Mouse (Mus musculus) hindbrain, embryonic 15.5 days (tissue): ENCODE measurements around the gene Sema4a. TPM values are rescaled to one million over a fixed set of nuclear protein-coding genes. Genes with fewer than 3 reads are reported as not detected.

Source experiments
- ATAC-seq: fragments of 200-750 bp; cut with Nextera tagmentation; 2 replicates; pipeline ENCODE4 v1.8.0; 2017; ENCODE audit warnings: low read depth, moderate number of reproducible peaks, moderate TSS enrichment; ENCODE audit not compliant: low FRiP score
- H3K27ac ChIP-seq: fragments of 300-500 bp; sonication (generic); replicated peaks from 2 replicates; pipeline ENCODE4 v1.5.1; 2015; ENCODE audit warnings: mild to moderate bottlenecking, inconsistent platforms
- H3K27me3 ChIP-seq: fragments of 300-500 bp; sonication (generic); 2 replicates; pipeline ENCODE4 v1.6.1; 2015; ENCODE audit warnings: control low read depth, inconsistent platforms
- H3K36me3 ChIP-seq: fragments of 300-500 bp; sonication (generic); 2 replicates; pipeline ENCODE4 v1.6.1; 2015; ENCODE audit warnings: control low read depth, inconsistent platforms
- H3K4me1 ChIP-seq: fragments of 300-500 bp; sonication (generic); replicated peaks from 2 replicates; pipeline ENCODE4 v1.6.1; 2015; ENCODE audit warnings: control low read depth, inconsistent platforms
- H3K4me2 ChIP-seq: fragments of 300-500 bp; sonication (generic); 2 replicates; pipeline ENCODE4 v1.6.1; 2015; ENCODE audit warnings: moderate library complexity, mild to moderate bottlenecking, inconsistent platforms
- H3K4me3 ChIP-seq: fragments of 300-500 bp; sonication (generic); 2 replicates; pipeline ENCODE4 v1.5.1; 2015; ENCODE audit warnings: mild to moderate bottlenecking, inconsistent platforms
- H3K9ac ChIP-seq: fragments of 300-500 bp; sonication (generic); 2 replicates; pipeline ENCODE4 v1.6.1; 2015; ENCODE audit warnings: inconsistent platforms
- H3K9me3 ChIP-seq: fragments of 300-500 bp; sonication (generic); 2 replicates; pipeline ENCODE4 v1.6.1; 2016; ENCODE audit warnings: control low read depth, inconsistent platforms
- WGBS: fragments of 180-500 bp; shearing (Covaris S2); methylation state at CpG from one replicate; pipeline ENCODE4 v1.1.7; 2015; 5-methylcytosine and 5-hydroxymethylcytosine counted together
- microRNA-seq: library from miRNA; unstranded; fragments of <30 nt; microRNA quantifications from one replicate; pipeline ENCODE4, GENCODE M21; 2016
- polyA plus RNA-seq: library from polyadenylated mRNA; unstranded; fragments of >200 nt; fragmentation: Nextera tagmentation; extraction: Ambion mirVana; gene quantifications from 2 replicates; pipeline ENCODE4 v1.2.1, GENCODE M21; 2015

Gene Sema4a
- polyA plus RNA-seq, 1 experiment from 2014 or later, result 30.4 TPM

- Histone ChIP-seq H3K4me1 (no peaks in the 10 kb centered on the region), H3K4me3 (no peak overlapping the region), H3K27me3 (no peaks in the 10 kb centered on the region), H3K9me3 (no peaks in the 10 kb centered on the region), H3K9ac (no peak overlapping the region), H3K4me2 (no peak overlapping the region), H3K36me3 (no peaks in the 10 kb centered on the region), H3K27ac (no peak overlapping the region)
- no peak for ATAC-seq
- WGBS, result 92% methylated on average over 9 of the region's 9 CpGs
These were observed 67.1 kb downstream of the Sema4a start for GRCm38 (mm10) chr3:88393776-88394375.

Small RNAs within 50 kb of the gene (microRNA-seq; reads per million reads assigned to microRNA genes)
- not detected for gene Mir7011

Other genes with a start within 250 kb of the Sema4a start
- gene Rhbg, start 206.5 kb downstream of the Sema4a start, polyA plus RNA-seq, result 0.55 and 0.60 TPM in 2 replicates
- 0.35 TPM in 1 of 2 replicates, not detected in the other for gene Gm38392, start 174.0 kb downstream of the Sema4a start, polyA plus RNA-seq
- 9.5 and 12.2 TPM in 2 replicates for gene Tsacc, start 164.2 kb downstream of the Sema4a start, polyA plus RNA-seq
- 446 and 451 TPM in 2 replicates for gene Cct3, start 164.1 kb downstream of the Sema4a start, polyA plus RNA-seq
- 119 and 125 TPM in 2 replicates for gene Glmp, start 136.2 kb downstream of the Sema4a start, polyA plus RNA-seq
- 1.2 and 1.7 TPM in 2 replicates for gene Tmem79, start 125.0 kb downstream of the Sema4a start, polyA plus RNA-seq
- 62.5 and 64.0 TPM in 2 replicates for gene Smg5, start 124.9 kb downstream of the Sema4a start, polyA plus RNA-seq
- 1.9 and 2.3 TPM in 2 replicates for gene Paqr6, start 96.6 kb downstream of the Sema4a start, polyA plus RNA-seq
- gene Bglap3, start 88.4 kb downstream of the Sema4a start, polyA plus RNA-seq, result not detected in 2 replicates
- gene Bglap2, start 82.5 kb downstream of the Sema4a start, polyA plus RNA-seq, result not detected in 2 replicates
- not detected in 2 replicates for gene Bglap, start 76.7 kb downstream of the Sema4a start, polyA plus RNA-seq
- gene Pmf1, start 50.9 kb downstream of the Sema4a start, polyA plus RNA-seq, result 28.8 and 35.4 TPM in 2 replicates
- 34.7 and 40.4 TPM in 2 replicates for gene Slc25a44, start 36.0 kb downstream of the Sema4a start, polyA plus RNA-seq
- gene Lmna, start 48.8 kb upstream of the Sema4a start, polyA plus RNA-seq, result 52.2 and 53.4 TPM in 2 replicates
- gene Mex3a, start 71.2 kb upstream of the Sema4a start, polyA plus RNA-seq, result 26.4 and 28.6 TPM in 2 replicates
- 0.23 TPM in 1 of 2 replicates, not detected in the other for gene Rab25, start 87.1 kb upstream of the Sema4a start, polyA plus RNA-seq
- gene Lamtor2, start 91.9 kb upstream of the Sema4a start, polyA plus RNA-seq, result 201 and 205 TPM in 2 replicates
- gene Ubqln4, start 92.6 kb upstream of the Sema4a start, polyA plus RNA-seq, result 43.6 and 47.7 TPM in 2 replicates
- 146 and 149 TPM in 2 replicates for gene Ssr2, start 114.7 kb upstream of the Sema4a start, polyA plus RNA-seq
- 121 and 129 TPM in 2 replicates for gene Arhgef2, start 144.8 kb upstream of the Sema4a start, polyA plus RNA-seq
- gene Rxfp4, start 192.0 kb upstream of the Sema4a start, polyA plus RNA-seq, result not detected in 2 replicates
- 84.5 and 88.5 TPM in 2 replicates for gene Khdc4, start 224.6 kb upstream of the Sema4a start, polyA plus RNA-seq